Mouse (Mus musculus) layer of hippocampus, adult 9-10 months (tissue): ENCODE data around the gene Glrx5.

Experiments
- DNase-seq: peaks from one replicate; pipeline ENCODE4 v3.0.0; 2022; ENCODE audit warnings: low spot score

Glrx5 gene

GRCm38 (mm10) chr12:105073708-105074107, 41.2 kb downstream of the Glrx5 start:
- DNase-seq, result peak; percentile 30

DNA sequence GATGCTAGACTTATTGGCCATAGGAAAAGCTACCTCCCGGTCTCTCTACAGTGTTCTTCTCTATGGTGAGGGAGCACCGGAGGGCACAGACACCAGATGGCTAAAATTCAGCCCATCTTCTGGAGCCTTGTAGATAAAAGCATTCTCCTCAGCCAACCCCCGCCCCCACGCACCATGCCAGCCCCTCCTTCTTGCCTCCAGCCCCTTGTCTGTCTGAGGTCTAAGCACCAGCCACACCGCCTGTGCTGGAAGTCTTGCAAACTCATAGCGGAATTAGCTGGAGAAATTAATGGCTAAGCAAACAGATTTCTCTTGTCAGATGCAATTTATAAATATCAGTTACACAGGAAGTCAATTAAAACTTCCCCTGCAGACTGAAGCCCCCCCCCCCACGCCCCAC, 43.0 kb downstream of the Glrx5 start:
- DNase-seq, result no peak

DNA sequence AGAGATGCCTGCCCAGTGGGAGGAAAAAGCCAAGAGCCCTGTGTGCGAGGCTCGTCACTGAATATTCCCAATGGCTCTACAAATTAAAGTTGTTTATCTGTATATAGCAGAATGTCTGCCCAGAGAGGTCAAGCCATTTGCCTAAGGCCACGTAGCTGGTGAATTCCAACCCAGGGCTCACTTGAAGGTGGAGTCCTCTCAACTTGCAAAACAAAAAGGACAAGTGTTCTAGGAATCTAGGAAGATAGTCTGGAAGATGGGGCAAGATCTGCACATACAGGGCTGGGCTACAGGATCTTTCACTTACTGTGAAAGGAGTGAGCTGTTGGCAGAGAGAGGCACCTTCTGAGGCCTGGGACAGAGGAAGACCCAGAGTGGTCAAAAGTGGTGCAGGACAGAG, 44.0 kb downstream of the Glrx5 start:
- no peak for DNase-seq

GRCm38 (mm10) chr12:105077232-105077631, 44.7 kb downstream of the Glrx5 start:
- no peak for DNase-seq

- DNase-seq, result no peak
These were observed 51.7 kb downstream of the Glrx5 start for GRCm38 (mm10) chr12:105084171-105084570.

DNA sequence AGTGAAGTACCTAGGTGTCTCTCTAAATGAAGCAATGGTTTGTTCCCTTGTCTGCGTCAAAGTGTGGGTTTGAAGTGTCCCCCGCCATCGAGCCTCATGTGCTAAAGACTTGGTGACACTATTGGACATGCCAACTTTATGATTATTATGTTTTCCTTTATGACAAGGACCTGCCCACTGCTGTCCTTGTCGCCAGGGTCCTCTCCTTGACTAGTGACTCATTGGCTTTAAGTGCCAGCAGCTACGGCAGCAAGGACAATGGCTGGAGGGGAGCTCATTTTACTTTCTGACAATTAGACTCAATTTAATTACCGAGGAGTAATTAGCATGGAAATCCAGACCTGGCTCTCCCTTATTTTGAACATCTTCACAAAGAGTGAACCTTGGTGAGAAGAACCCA, 52.3 kb downstream of the Glrx5 start:
- no peak for DNase-seq

- no peak for DNase-seq
These were observed 52.8 kb downstream of the Glrx5 start for GRCm38 (mm10) chr12:105085296-105085695.

DNA sequence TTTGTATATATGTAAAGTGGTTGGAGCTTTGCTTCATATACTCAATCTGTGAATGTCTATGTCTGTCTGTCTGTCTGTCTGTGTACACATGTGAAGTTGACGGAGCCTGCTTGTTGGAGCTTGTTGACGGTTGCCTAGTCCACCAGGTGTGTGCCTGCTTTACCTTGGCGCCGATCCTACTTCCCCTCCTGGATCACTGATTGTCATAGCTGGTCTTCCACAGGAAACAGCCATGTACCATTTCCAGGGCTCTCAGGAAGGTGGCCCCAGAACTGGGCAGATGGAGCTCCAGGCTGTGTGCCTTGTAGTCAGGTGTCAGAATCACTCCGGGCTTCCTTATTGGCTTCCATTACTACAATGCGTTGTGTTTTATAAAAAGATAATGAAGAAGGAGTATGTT, 54.3 kb downstream of the Glrx5 start:
- no peak for DNase-seq

DNA sequence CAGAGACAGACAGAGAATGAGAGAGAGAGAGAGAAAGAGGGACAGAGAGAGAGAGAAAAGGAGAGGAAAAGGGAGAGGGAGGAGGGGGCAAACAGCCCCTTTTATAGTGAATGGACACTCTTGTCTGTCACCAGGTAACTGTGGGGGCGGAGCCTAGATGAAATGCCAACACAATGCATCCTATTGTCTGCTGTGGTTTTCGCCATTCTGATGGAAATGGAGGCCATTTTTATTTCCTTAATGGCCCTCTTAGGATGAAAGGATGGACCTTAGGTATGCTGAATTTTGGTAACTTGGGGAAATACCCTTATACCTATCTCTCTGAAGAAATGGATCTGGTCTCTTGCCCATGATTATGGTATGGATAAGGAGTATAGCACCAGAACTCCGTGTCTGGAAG, 54.9 kb downstream of the Glrx5 start:
- no peak for DNase-seq

DNA sequence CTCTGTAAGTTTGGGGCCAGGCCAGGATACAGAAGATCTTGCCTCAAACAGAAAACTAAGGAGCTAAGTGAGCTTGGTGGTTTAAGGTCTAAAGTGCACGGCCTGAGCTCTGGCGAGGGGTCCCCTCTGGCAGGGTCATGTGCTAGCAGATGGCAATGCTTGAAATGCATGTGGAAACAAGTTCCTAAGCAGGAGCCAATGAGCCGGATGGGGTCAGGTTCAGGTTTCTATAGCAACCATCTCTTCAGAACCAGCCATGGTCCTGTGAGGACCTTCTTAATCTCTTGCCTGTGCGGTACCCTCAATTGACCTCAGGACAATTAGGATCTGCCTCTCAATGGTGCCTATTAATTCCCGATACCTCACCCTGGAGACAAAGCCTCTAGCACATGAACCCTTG, 56.7 kb downstream of the Glrx5 start:
- no peak for DNase-seq

DNA sequence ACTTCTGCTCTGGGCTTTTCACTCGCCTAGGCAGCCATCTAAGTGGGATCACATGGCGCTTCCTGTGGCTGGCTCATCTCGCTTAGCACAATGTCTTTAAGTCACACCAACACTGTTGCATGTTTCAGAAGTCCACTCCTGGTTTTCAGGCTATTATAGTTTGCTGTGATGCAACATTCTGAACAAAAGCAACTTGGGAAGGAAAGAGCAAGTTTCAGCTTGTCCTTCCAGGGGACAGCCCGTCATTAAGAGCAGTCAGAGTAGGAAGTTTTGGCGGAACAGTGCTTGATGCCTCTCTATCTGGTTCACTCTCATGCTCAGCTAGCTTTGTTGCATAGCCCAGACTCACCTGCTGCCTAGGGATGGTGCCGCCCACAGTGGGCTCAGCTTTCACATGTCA, 59.1 kb downstream of the Glrx5 start:
- DNase-seq, result no peak
